Mouse (Mus musculus) left cerebral cortex, postnatal 10 days (tissue): Measurements from ENCODE around the gene Tmem150a. TPM values are rescaled to one million over a fixed set of nuclear protein-coding genes. Genes with fewer than 3 reads are reported as not detected.

Source experiments
- DNase-seq, 2 experiments: peaks; one replicate each; pipeline ENCODE4 v3.0.0; 2021 to 2022; ENCODE audit warnings: low spot score in 2 of 2, mixed read lengths in 1 of 2; ENCODE audit errors: extremely low spot score in 1 of 2
- intact Hi-C: fragments of 180-260 bp; cut with DNase I; formaldehyde crosslinking; loops from one replicate; pipeline ENCODE4 v1.15.1; 2025
- total RNA-seq, 2 experiments: library from RNA; stranded (reverse); gene quantifications; 2 replicates each; pipeline ENCODE4 v1.2.3; 2021

The Tmem150a gene
- total RNA-seq, 2 experiments from 2014 or later, result 16.6 to 19.0 TPM

GRCm38 (mm10) chr6:72347166-72347941, 7.9 kb upstream of the Tmem150a start, which contains the start of gene 0610030E20Rik:
TSS of gene 0610030E20Rik (plus strand) at chr6:72347317.
- DNase-seq, result peak; percentile 62 to 84
- intact Hi-C loops, result no loop called here

DNA sequence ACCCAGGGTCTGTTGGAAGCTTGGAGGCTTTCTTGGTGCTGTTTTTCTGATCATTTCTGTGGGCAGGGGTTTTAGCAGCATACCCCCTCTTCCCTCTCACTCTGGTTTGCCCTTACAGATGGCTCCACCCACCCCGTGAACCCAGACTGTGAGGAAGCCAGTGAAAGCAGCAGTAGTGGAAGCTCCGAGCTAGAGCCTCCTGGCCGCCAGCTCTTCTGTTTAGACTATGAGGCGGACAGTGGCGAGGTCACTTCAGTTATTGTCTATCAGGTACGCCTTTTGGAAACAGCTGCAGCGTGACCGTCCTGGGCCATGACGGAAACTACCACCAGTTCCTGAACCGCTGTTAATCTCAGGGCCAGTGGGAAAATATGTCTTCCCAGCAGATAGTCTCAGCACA, 6.8 kb upstream of the Tmem150a start:
- peak in 1 of 2 experiments; percentile 47 for DNase-seq
- intact Hi-C loops, result no loop called here

DNA sequence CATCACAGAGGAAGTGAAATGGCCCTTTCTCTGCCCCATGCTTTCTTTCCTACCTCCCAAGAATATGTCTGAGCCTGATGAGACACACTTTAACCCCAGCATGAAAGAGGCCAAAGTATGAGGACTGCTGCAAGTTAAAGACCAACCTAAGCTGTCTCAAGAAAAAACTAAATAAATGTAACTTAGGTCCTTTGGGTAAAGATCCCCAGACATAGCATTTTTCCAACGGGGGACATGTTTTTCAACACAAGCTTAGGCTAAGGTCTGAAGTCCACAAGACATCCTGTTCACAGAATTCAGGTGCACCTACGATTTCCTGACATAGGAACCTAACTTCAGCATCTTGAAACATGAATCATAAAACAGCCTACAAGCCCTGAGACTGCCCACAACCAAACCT, 5.0 kb upstream of the Tmem150a start:
- no peak for DNase-seq
- intact Hi-C loops, result no loop called here

DNA sequence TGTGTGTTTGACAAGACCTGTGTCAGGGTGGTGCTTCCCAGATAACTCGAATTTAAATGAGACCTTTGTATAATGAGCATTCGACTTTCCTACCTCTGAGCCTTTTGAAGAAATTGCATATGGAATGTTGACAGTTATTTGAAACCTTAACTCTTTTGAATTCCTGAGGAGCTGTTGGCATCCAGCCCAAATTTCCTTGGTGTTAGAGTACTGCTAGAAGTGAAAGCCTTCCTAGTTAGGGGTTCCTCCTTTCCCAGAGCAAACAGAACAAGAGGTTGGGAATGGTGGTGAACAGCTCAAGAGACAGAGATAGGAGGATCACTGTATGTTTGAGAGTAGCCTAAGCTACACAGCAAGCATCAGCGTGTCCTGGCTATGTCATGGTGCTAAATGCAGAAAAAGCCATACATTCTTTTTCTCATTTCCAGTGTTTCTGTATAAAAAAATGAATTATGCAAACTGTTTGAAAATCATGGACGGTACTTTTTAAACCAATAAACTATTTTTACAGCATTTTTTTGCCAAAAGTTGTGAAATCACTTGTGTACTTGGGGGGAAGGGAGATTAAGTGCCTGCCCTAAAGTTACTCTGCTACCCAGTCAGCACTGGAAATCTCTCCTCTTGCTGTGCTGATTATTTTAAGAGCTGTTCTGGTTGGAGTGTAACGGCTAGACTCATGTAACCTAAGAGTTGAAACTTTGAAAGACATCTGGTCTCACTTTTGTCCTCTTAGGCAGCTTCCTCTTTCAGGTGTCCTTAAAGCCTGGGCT, 2.4 kb upstream of the Tmem150a start:
- peak in 1 of 2 experiments; percentile 46 for DNase-seq
- intact Hi-C loops, result no loop called here

DNA sequence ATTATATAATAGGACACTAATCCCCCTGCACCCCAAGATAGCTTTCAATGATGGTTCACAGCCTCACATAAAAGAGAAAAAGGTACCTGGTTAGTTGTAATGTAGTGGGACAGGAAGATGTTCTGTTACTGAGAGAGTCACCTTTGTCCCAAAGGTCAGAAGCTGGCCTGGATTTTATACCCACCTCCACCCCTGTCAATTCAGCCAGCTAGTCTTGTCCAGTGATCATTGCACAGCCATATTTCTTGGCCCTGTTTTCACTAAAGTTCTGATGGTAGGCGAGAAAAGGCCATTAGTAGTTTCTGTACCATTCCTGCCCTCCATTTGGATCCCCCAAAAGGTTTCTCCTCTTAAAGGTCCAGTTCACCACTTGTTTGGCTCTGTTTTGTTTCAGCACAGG, 1.2 kb upstream of the Tmem150a start:
- intact Hi-C loops, result no loop called here
- DNase-seq, result no peak

DNA sequence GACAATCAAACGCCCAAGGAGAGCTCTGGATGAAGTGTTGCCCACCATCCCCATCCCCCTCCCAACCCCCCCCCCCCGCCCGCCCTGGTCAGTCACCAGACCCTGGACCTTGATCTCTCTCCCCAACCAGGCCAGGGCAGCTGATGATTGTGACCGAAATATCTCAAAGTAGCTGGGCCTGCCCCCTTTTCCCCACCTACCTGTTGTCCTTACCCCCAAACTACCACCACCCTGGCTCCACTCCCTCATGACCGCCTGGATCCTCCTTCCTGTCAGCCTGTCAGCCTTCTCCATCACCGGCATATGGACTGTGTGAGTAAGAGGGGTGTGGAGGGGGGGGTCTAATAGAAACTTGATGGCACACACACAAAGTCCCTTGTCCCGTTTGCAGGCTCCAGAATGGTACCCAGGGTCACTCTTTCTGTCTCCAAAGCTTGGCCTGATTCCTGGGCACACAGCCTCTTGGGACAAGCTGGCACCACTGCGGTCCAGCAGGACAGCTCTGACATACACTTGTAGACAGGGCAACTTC, 820 bp downstream of the Tmem150a start:
- DNase-seq, result no peak
- intact Hi-C loops, result no loop called here

DNA sequence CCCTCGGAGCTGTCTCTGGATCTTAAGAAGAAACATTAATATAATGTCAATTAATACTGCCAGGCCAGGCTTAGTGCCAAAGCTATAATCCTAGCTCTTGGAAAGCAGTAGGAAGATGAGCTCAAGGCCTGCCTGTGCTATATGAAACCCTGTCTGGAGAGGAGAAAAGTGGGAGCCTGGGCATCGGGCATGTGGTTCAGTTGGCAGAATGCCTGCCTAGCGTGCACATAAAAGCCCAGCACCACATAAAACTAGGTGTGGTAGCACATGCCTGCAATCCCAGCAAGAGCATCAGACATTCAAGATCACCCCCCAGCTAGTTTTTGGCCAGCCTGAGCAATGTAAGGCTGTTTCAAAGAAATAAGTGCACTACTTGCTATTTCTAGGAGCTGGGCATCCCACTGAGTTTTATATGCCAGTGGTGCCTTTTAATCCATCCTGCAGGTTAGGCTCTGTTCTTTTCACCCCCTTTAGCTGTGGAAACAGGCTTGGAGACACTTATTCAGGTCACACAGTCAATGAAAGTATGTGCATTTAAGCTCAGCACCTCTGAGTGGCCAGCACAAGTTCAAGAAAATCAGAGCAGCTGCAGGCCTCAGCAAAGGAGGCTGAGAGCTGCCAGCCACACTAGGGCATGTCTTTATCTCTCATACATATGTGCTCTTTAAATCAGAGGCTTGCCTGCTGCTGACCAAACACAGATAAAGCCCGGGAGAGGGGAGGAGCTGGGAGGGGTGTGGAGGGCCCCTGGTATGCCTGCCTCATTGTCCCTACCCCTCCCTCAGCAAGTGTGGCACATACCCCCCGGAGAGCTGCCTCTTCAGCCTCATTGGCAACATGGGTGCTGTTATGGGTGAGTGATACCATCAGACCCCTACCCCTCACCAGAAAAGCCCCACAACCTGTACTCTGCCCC, 2.2 kb downstream of the Tmem150a start:
- intact Hi-C loops, result no loop called here

GRCm38 (mm10) chr6:72358086-72358764, 3.0 kb downstream of the Tmem150a start:
- DNase-seq, result no peak
- intact Hi-C loops, result no loop called here

More for the DNA sequence above, 2.2 kb downstream of the Tmem150a start:
- DNase-seq, result no peak

GRCm38 (mm10) chr6:72359343-72359742, 4.1 kb downstream of the Tmem150a start:
- intact Hi-C loops, result no loop called here
- no peak for DNase-seq

- no peak for DNase-seq
- intact Hi-C loops, result loop anchor here (5.0 kb wide), 1 partner anchor 47 kb away; no protein-coding TSS in a partner anchor
Measured at GRCm38 (mm10) chr6:72359891-72360598, 4.8 kb downstream of the Tmem150a start.

GRCm38 (mm10) chr6:72360599-72360935, 5.3 kb downstream of the Tmem150a start:
- peak in 1 of 2 experiments; percentile 48 for DNase-seq
- intact Hi-C loops, result loop anchor here (5.0 kb wide), 1 partner anchor 47 kb away; no protein-coding TSS in a partner anchor

GRCm38 (mm10) chr6:72361121-72361551, 5.9 kb downstream of the Tmem150a start:
- DNase-seq, result peak in 1 of 2 experiments; percentile 17
- intact Hi-C loops, result loop anchor here (5.0 kb wide), 1 partner anchor 46 kb away; no protein-coding TSS in a partner anchor

DNA sequence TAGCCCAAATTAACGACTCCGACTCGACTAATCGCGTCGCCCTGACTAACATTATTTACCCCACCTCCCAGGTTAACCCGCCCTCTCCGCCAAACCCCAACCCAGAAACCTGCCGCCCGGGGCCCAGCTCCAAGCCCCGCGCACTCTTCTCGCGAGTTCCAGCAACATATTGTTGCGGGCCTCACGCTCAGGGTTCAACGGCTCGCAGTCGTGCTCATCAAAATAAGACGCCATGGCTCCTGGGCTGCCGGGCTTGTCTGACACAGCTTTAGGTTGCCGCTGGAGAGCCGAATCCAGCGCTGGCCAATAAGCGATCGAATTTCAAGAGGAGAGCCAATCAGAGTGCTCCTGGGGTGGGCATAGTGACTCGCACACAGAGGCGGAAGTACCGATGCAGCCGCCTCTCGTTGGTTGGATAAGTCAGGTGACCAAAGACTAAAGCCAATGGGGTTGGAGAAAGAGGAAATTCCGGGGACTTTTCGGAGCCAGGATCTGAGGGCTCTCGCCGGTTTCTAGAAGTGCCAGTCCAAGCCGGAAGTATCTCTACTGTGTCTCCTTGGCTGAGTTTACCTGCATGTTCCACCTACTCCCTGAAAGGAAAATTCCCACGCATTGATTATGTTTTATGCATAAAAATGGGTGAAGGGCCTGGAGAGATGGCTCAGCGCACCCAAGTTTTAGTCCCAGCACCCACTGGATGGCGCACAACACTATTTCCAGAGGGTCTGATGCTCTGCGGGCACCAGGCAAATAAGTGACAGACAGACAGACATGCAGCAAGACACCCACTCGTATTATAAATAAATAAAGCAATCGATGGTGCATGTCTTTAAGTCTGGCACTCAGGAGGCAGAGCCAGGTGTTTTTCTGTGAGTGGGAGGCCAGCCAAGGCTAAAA, 7.1 kb downstream of the Tmem150a start:
- peak; percentile 94 to 97 for DNase-seq
- intact Hi-C loops, result loop anchor here (5.0 kb wide), 1 partner anchor 45 kb away; no protein-coding TSS in a partner anchor

- no peak for DNase-seq
- intact Hi-C loops, result loop anchor here (5.0 kb wide), 1 partner anchor 43 kb away; no protein-coding TSS in a partner anchor
Measured at GRCm38 (mm10) chr6:72364009-72364408, 8.8 kb downstream of the Tmem150a start.

DNA sequence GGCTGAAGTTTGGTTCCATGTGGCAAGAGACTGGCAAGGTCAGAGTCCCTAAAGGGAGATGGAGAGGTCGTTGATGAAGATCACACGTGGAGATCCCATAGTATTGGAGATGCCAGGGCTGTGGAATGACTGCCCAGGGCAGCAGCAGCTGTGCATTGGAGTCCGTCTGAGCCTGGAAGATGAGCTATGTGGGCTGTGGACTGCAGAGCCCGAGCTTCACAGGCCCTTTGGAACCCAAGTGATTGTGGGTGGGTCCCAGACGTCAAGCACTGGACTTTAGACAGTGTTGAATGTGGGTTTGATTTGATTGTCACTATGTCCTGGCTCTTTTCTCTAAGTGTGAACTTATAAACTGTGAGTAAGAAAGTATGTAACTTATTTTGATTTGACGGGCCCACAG, 9.7 kb downstream of the Tmem150a start:
- intact Hi-C loops, result loop anchor here (5.0 kb wide), 1 partner anchor 42 kb away; no protein-coding TSS in a partner anchor
- no peak for DNase-seq

- DNase-seq, result no peak
- intact Hi-C loops, result no loop called here
Measured at GRCm38 (mm10) chr6:72366304-72366703, 11.1 kb downstream of the Tmem150a start.
